Mouse (Mus musculus) adrenal gland, adult 18-20 months (tissue): ENCODE measurements around the gene Csn1s2a. TPM values are rescaled to one million over a fixed set of nuclear protein-coding genes. Genes with fewer than 3 reads are reported as not detected.
"Not testable (repeated sequence)": the region's sequence is repeated elsewhere in the genome, so short reads cannot be mapped to it uniquely, and the experiment has no call there.

ENCODE experiments used
- DNase-seq, 2 experiments: peaks; one replicate each; pipeline ENCODE4 v3.0.0; 2021 to 2022; ENCODE audit warnings: low spot score in 2 of 2
- long read RNA-seq, 2 experiments: library from polyadenylated mRNA; stranded (forward); transcript quantifications; one replicate each; pipeline ENCODE4 v2.0.0; 2021
- total RNA-seq, 2 experiments: library from RNA; stranded (reverse); gene quantifications; 1 replicate in 1 of 2; 2 replicates in 1 of 2; pipeline ENCODE4 v1.2.3; 2021

Csn1s2a gene
- total RNA-seq = not detected
- long read RNA-seq, experiment 1 = 0 reads
- long read RNA-seq, experiment 2 = 0 reads

GRCm38 (mm10) chr5:87774267-87774666 is at the start of gene Csn1s2a:
Gene Csn1s2a (plus strand): TSS chr5:87774567.
- no peak for DNase-seq

- no peak for DNase-seq
Measured at GRCm38 (mm10) chr5:87734821-87735220, 39.5 kb upstream of the Csn1s2a start.

GRCm38 (mm10) chr5:87753471-87753870 is 20.9 kb upstream of the Csn1s2a start:
- no peak for DNase-seq

- no peak for DNase-seq
Measured at GRCm38 (mm10) chr5:87764546-87764945, 9.8 kb upstream of the Csn1s2a start.

GRCm38 (mm10) chr5:87772151-87772550 is 2.2 kb upstream of the Csn1s2a start:
- DNase-seq = not testable (repeated sequence)

GRCm38 (mm10) chr5:87782731-87783130 is 8.4 kb downstream of the Csn1s2a start:
- no peak for DNase-seq

- no peak for DNase-seq
Measured at GRCm38 (mm10) chr5:87807782-87808181, 33.4 kb downstream of the Csn1s2a start, which contains the start of gene Csn1s2b. Gene Csn1s2b (plus strand): TSS chr5:87808082.

GRCm38 (mm10) chr5:87809253-87809652 is 34.9 kb downstream of the Csn1s2a start:
- DNase-seq = no peak

GRCm38 (mm10) chr5:87825386-87825785 is 51.0 kb downstream of the Csn1s2a start, which contains the start of gene Prr27:
Gene Prr27 (plus strand): TSS chr5:87825686.
- DNase-seq = no peak

Other genes with a start within 250 kb of the Csn1s2a start
- gene Sult1b1, start 236.4 kb upstream of the Csn1s2a start, total RNA-seq = not detected
- under 1 TPM in 1 of 2 experiments, not detected in 1; 0.27 TPM for gene Sult1d1, start 205.5 kb upstream of the Csn1s2a start, total RNA-seq
- gene Sult1e1, start 183.0 kb upstream of the Csn1s2a start, total RNA-seq = 1 to 10 TPM in 1 of 2 experiments, under 1 TPM in 1; 0.66 to 6.0 TPM
- not detected for gene Csn1s1, start 108.4 kb upstream of the Csn1s2a start, total RNA-seq
- gene Csn2, start 74.9 kb upstream of the Csn1s2a start, total RNA-seq = not detected
- gene Csn1s2b, start 33.5 kb downstream of the Csn1s2a start, total RNA-seq = not detected
- gene Prr27, start 51.1 kb downstream of the Csn1s2a start, total RNA-seq = not detected
- not detected for gene Odam, start 110.5 kb downstream of the Csn1s2a start, total RNA-seq
- not detected for gene Csn3, start 151.0 kb downstream of the Csn1s2a start, total RNA-seq
- not detected for gene 2310003L06Rik, start 194.9 kb downstream of the Csn1s2a start, total RNA-seq
- not detected for gene Gm28434, start 194.9 kb downstream of the Csn1s2a start, total RNA-seq
- not detected for gene Cabs1, start 204.9 kb downstream of the Csn1s2a start, total RNA-seq
- gene Smr3a, start 228.0 kb downstream of the Csn1s2a start, total RNA-seq = not detected